In genomic region chr12:30015501-30015900, GRCm38 (mm10) we compare ENCODE assay signal across 18 mouse cellular contexts.
"Had no signal": no experiment of that assay in that cellular context is flagged by ENCODE, and none has a peak within 500 bp of the region (broad histone marks: within the 10 kb centered on the region; RNA-seq: fewer than 3 reads in every experiment).

No protein-coding gene starts in this region.

- ATAC-seq: midbrain, embryonic 16.5 days had no signal

- H3K4me3 ChIP-seq: midbrain, embryonic 10.5 days; midbrain, embryonic 12.5 days; myocyte; neural tube, embryonic 13.5 days; neural tube, embryonic 15.5 days had no signal

- H3K27ac ChIP-seq: midbrain, embryonic 10.5 days; midbrain, embryonic 12.5 days; neural tube, embryonic 13.5 days; neural tube, embryonic 15.5 days had no signal

- H3K4me1 ChIP-seq: midbrain, embryonic 10.5 days; midbrain, embryonic 12.5 days had no signal

- H3K9ac ChIP-seq: lung, embryonic 14.5 days; midbrain, embryonic 12.5 days; neural tube, embryonic 13.5 days; neural tube, embryonic 15.5 days had no signal

- H3K9me3 ChIP-seq: midbrain, embryonic 10.5 days; midbrain, embryonic 12.5 days; neural tube, embryonic 13.5 days; neural tube, embryonic 15.5 days had no signal

- DNase-seq: lung, adult 18-20 months; lung, embryonic 14.5 days; lung, postnatal 10 days; lung, postnatal 4 days; midbrain, embryonic 14.5 days; retina, postnatal 1 day; right cerebral cortex, postnatal 25 days; right cerebral cortex, postnatal 4 days; spleen, adult 18-20 months; thymus, adult 18-20 months; thymus, postnatal 14 days; thymus, postnatal 36 days had no signal

- H3K4me2 ChIP-seq: lung, embryonic 14.5 days; midbrain, embryonic 12.5 days; neural tube, embryonic 13.5 days; neural tube, embryonic 15.5 days had no signal

- H3K27me3 ChIP-seq: midbrain, embryonic 12.5 days; neural tube, embryonic 13.5 days; neural tube, embryonic 15.5 days had no signal
